Mouse (Mus musculus) forebrain, embryonic 10.5 days (tissue): ENCODE results near the gene Ambra1. TPM values are rescaled to one million over a fixed set of nuclear protein-coding genes. Genes with fewer than 3 reads are reported as not detected.

Experiments
- DNase-seq: peaks from one replicate; pipeline ENCODE4 v3.0.0-alpha.2; 2017; ENCODE audit warnings: low spot score; ENCODE audit errors: extremely low spot score
- H3K27ac ChIP-seq: fragments of 300-500 bp; sonication (generic); 2 replicates; pipeline ENCODE4 v1.5.1; 2016; ENCODE audit warnings: mild to moderate bottlenecking
- H3K27me3 ChIP-seq: fragments of 300-500 bp; sonication (generic); 2 replicates; pipeline ENCODE4 v1.6.1; 2016; ENCODE audit warnings: mild to moderate bottlenecking; ENCODE audit not compliant: poor library complexity, severe bottlenecking
- H3K36me3 ChIP-seq: fragments of 300-500 bp; sonication (generic); replicated peaks from 2 replicates; pipeline ENCODE4 v1.6.1; 2016; ENCODE audit warnings: mild to moderate bottlenecking, moderate library complexity
- H3K4me1 ChIP-seq: fragments of 300-500 bp; sonication (generic); 2 replicates; pipeline ENCODE4 v1.6.1; 2016
- H3K4me3 ChIP-seq: fragments of 300-500 bp; sonication (generic); 2 replicates; pipeline ENCODE4 v1.5.1; 2016; ENCODE audit warnings: mild to moderate bottlenecking, moderate library complexity
- H3K9me3 ChIP-seq: fragments of 300-500 bp; sonication (generic); 2 replicates; pipeline ENCODE4 v1.6.1; 2016; ENCODE audit warnings: mild to moderate bottlenecking, moderate library complexity
- WGBS: fragments of 180-500 bp; shearing (Covaris S2); methylation state at CpG from one replicate; pipeline ENCODE4 v1.1.7; 2016; 5-methylcytosine and 5-hydroxymethylcytosine counted together
- polyA plus RNA-seq: library from polyadenylated mRNA; unstranded; fragments of >200 nt; fragmentation: Nextera tagmentation; extraction: Ambion mirVana; gene quantifications from 2 replicates; pipeline ENCODE4 v1.2.1, GENCODE M21; 2016

The Ambra1 gene
- polyA plus RNA-seq, 1 experiment from 2014 or later: 23.2 TPM

DNA sequence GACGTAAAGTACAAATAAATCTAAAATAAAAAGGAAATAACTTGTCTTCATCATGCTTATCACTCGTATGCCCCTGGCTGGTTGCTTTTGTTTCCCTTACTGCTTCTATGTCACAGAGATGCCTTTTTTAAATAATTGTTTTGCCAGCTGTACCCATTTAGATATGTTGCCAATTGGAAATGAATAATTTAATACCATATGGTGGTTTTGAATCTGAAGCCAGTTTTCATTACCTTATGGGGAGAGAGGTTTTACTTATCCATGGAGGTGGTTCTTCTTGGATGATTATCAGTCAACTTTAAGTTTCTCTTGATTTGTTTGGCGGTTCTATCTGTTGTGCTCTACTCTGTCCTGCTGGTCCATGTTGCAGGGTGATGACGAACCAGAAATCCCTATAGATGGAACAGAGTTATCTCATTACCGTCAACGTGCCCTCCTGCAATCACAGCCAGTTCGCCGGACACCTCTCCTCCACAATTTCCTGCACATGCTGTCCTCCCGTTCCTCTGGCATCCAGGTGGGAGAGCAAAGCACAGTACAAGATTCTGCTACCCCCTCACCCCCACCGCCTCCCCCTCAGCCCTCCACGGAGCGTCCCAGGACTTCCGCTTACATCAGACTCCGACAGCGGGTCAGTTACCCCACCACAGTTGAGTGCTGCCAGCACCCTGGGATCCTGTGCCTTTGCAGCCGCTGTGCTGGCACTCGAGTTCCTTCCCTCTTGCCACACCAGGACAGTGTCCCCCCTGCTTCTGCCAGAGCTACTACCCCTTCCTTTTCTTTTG is 42.2 kb downstream of the Ambra1 start:
- Histone ChIP-seq H3K36me3 (peaks cover 69% of the 10 kb centered on the region), H3K4me1 (no peaks in the 10 kb centered on the region), H3K27me3 (no peaks in the 10 kb centered on the region), H3K9me3 (no peaks in the 10 kb centered on the region), H3K4me3 (no peak overlapping the region), H3K27ac (no peak overlapping the region)
- no peak for DNase-seq
- WGBS: 94% methylated on average over 17 of the region's 17 CpGs

DNA sequence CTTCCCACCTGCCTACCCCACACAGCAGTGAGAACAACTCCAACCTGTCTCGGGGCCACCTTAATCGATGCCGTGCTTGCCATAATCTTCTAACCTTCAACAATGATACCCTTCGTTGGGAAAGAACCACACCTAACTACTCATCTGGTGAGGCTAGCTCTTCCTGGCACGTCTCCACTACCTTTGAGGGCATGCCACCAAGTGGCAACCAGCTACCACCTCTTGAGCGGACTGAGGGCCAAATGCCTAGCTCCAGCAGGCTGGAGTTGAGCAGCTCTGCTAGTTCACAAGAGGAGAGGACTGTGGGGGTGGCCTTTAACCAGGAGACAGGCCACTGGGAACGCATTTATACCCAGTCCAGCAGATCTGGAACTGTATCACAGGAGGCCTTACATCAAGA is 43.4 kb downstream of the Ambra1 start:
- no peak for DNase-seq
- Histone ChIP-seq H3K9me3 (no peaks in the 10 kb centered on the region), H3K27ac (no peak overlapping the region), H3K4me3 (no peak overlapping the region), H3K4me1 (no peaks in the 10 kb centered on the region), H3K27me3 (no peaks in the 10 kb centered on the region), H3K36me3 (peaks cover 59% of the 10 kb centered on the region)
- WGBS: 94% methylated on average over 7 of the region's 7 CpGs

DNA sequence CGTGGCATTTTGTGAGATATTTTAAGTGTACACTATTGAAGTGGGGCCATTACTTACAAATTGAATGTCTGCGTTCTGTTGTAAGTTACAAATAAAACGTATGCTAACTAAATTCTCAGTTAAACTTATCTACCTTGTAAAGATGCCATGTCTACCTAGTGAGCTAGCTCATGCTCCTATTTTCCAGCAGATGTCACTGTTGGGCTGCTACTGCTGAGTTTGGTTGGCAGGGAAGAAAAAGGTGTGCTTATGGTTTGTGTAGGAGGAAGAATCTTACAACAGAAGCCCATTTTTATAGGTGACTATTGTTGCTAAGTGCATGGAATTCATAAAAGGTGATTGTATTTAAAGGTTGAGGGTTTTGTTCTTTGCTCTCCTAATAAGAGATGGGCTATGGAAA is 49.2 kb downstream of the Ambra1 start:
- peaks cover 13% of the 10 kb centered on the region for H3K36me3 ChIP-seq
- 75% methylated on average over 3 of the region's 3 CpGs for WGBS
- no peaks in the 10 kb centered on the region for H3K9me3 ChIP-seq
- no peaks in the 10 kb centered on the region for H3K4me1 ChIP-seq
- no peaks in the 10 kb centered on the region for H3K27me3 ChIP-seq
- DNase-seq: no peak
- H3K4me3 ChIP-seq: no peak overlapping the region
- no peak overlapping the region for H3K27ac ChIP-seq

DNA sequence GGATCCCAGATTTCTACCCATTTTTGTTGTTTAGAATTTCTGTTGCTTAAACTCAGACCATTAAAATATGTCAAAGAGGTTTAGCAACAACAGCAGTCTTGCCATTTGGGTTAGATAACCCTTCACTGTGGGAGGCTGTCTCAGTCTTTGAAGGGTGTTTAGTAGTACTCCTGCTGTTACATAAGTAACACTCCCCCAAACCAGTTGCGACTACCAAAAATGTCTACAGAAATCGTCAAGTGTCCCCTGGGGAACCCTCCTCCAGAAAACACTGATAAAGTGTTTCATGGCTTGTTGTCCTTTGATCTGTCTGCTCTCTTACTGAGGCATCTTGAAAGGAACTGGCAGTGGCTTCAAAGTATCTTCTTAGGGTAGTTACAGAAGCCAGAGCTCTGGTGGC is 61.7 kb downstream of the Ambra1 start:
- Histone ChIP-seq H3K4me1 (no peaks in the 10 kb centered on the region), H3K9me3 (no peaks in the 10 kb centered on the region), H3K27ac (no peak overlapping the region), H3K4me3 (no peak overlapping the region), H3K27me3 (no peaks in the 10 kb centered on the region), H3K36me3 (no peaks in the 10 kb centered on the region)
- 63% methylated on average over 2 of the region's 2 CpGs for WGBS
- no peak for DNase-seq

DNA sequence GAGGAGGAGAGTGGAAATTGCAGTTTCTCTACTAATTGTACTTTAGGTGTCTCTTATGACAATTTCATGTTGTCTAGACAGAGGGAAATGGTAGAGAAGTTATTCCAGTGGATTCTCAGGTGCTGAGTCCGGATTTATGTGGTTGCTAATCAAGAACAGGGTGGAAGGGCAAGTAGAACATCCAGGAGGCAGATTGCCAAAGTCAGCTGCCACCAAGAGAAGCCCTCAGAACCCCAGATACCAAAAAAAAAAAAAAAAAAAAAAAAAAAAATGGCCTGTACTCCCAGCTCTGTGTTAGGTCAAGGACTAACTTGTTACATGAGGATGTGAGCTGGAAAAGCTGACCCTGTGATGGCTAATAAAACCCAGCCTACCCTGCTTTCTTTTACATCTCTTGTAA is 62.4 kb downstream of the Ambra1 start:
- no peak overlapping the region for H3K4me3 ChIP-seq
- 86% methylated on average over 1 of the region's 1 CpGs for WGBS
- no peak for DNase-seq
- no peaks in the 10 kb centered on the region for H3K4me1 ChIP-seq
- no peak overlapping the region for H3K27ac ChIP-seq
- H3K9me3 ChIP-seq: no peaks in the 10 kb centered on the region
- H3K27me3 ChIP-seq: no peaks in the 10 kb centered on the region
- no peaks in the 10 kb centered on the region for H3K36me3 ChIP-seq

DNA sequence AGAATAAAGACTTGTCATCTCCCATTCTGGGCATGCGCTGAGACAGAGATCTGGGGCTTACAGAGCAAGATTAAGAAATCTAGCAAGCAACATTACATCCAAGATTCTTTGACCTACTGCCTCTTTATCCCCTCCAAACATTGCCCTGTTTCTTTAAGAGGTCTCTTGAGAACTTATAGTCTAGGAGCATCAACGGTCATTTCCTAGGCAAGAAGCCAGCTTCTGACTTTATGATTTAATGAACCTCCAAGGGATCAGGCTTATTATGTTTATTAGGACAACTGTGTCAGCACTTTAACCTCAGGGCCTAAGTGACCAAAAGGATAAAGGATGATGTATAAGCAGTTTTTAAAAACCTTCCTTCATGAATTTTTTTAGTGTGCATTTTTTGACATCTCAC is 64.5 kb downstream of the Ambra1 start:
- 89% methylated on average over 2 of the region's 2 CpGs for WGBS
- no peak for DNase-seq
- H3K36me3 ChIP-seq: no peaks in the 10 kb centered on the region
- no peaks in the 10 kb centered on the region for H3K27me3 ChIP-seq
- H3K4me1 ChIP-seq: no peaks in the 10 kb centered on the region
- no peak overlapping the region for H3K4me3 ChIP-seq
- H3K27ac ChIP-seq: no peak overlapping the region
- no peaks in the 10 kb centered on the region for H3K9me3 ChIP-seq

DNA sequence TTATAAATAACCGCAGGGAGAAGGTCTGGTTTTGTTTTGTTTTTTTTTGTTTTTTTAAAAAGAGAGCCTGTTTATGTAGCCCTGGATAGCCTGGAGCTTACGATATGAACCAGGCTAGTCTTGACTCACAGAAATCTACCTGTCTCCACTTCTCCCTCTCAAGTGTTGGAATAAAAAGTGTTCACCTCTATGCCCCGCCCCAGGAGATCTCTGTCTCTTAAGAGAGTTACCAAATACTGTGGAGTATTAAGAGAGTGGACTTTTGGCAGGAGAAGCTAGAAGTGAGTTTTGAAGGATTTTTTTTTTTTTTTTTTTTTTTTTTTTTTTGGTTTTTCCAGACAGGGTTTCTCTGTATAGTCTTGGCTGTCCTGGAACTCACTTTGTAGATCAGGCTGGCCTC is 65.2 kb downstream of the Ambra1 start:
- 93% methylated on average over 3 of the region's 3 CpGs for WGBS
- no peaks in the 10 kb centered on the region for H3K4me1 ChIP-seq
- H3K27me3 ChIP-seq: no peaks in the 10 kb centered on the region
- H3K4me3 ChIP-seq: no peak overlapping the region
- no peaks in the 10 kb centered on the region for H3K9me3 ChIP-seq
- no peak for DNase-seq
- no peak overlapping the region for H3K27ac ChIP-seq
- no peaks in the 10 kb centered on the region for H3K36me3 ChIP-seq

DNA sequence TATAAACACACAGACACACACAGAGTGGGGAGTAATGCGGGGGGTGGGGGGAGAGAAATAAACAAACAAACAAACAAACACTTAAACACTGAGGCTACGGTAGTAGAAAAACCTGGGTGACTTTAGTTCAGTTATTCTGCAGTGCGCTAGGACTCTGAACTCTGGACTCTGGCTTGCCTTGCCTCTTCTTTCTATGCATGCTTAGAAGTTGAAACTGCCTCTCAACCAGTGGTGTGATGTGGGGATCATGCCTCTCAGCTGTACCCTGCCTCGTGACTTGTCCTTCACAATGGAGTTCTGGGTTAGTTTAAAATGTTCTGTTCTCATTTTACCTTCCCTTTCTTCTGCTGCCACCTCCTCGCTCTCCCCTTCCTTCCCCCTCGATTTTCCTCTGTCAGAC is 81.5 kb downstream of the Ambra1 start:
- H3K9me3 ChIP-seq: no peaks in the 10 kb centered on the region
- peaks cover 44% of the 10 kb centered on the region for H3K36me3 ChIP-seq
- no peak for DNase-seq
- H3K27ac ChIP-seq: no peak overlapping the region
- H3K4me3 ChIP-seq: no peak overlapping the region
- H3K4me1 ChIP-seq: no peaks in the 10 kb centered on the region
- WGBS: 92% methylated on average over 6 of the region's 6 CpGs
- H3K27me3 ChIP-seq: no peaks in the 10 kb centered on the region

DNA sequence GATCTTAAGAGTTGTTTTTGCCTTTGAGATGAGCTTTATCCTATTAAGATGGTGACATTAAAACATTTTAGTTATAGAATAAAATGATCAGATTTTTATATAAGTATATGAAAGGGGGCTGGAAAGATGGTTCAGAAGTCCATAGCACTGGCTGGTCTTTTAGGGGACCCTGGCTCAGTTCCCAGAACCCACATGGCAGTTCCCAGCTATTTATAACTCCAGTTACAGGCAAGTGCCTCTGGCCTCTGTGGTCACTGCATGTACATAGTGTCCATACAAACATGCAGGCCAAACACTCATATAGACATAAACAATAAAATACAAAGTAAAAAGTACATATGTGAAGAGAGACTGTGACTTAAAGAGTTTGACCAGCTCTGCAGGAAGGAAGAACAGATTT is 86.8 kb downstream of the Ambra1 start:
- Histone ChIP-seq H3K4me1 (no peaks in the 10 kb centered on the region), H3K4me3 (no peak overlapping the region), H3K27me3 (no peaks in the 10 kb centered on the region), H3K27ac (no peak overlapping the region), H3K36me3 (peaks cover 23% of the 10 kb centered on the region), H3K9me3 (no peaks in the 10 kb centered on the region)
- DNase-seq: no peak

DNA sequence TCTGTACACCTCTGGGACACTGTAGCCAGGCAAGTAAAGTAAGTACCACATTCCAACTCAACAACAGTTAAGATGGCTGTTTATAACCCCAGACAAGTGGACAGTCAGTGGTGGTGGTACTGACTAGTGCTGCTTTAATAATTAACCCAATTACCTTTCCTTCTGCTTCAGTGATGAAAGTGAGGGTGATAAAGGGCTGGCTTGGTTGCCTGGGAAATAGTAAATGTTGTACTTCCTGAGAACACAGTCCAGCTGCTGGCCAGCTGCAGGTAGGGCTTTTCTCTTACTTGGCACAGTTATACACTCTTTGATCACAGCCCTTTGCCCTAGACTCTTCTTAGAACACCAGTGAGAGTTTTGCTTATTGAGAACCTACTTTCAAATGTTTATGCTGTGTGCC is 102.3 kb downstream of the Ambra1 start:
- no peaks in the 10 kb centered on the region for H3K9me3 ChIP-seq
- no peaks in the 10 kb centered on the region for H3K27me3 ChIP-seq
- H3K4me1 ChIP-seq: peaks cover 4% of the 10 kb centered on the region; the same call in 1 of the 2 replicates
- H3K36me3 ChIP-seq: peaks cover 5% of the 10 kb centered on the region; the same call in 1 of the 2 replicates
- H3K4me3 ChIP-seq: no peak overlapping the region
- no peak overlapping the region for H3K27ac ChIP-seq
- DNase-seq: no peak

DNA sequence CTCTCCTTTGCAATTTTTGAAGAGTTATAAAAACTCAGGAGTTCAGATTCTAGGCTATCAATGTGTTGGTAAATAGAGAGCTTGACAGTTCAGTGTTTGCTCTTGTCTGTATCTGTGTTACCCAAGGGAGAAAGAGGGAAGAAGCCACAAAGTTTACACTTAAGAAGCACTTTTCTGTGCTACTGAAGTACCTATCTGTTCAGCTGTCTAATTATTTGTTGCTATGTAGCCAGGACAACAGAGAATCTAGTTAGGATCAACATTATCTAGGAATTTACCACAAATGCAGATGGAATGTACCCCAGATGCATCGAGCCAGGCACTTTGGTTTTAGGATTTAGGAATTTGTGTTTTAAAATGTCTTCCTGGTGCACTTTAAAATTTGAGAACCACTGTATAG is 104.3 kb downstream of the Ambra1 start:
- 87% methylated on average over 1 of the region's 1 CpGs for WGBS
- H3K4me1 ChIP-seq: peaks cover 4% of the 10 kb centered on the region; the same call in 1 of the 2 replicates

DNA sequence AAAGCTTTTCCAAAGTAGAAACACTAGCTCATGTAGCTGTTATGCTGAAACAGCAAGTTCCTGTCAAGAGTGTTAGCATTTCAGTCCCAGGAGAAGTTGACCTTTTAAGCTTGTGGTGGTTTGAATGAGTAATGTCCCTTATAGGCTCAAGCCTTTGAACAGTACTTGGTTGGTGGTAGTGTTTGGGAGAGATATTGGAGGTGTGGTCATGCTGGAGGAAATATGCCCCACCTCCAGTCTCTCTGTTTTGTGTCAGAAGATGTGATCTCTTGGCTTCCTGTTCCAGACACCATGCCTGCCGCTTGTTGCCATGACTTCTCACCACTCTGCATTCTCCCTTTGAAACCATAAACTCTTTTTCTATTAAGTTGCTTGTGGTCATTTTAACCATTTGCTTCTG is 105.1 kb downstream of the Ambra1 start:
- Histone ChIP-seq H3K4me3 (no peak overlapping the region), H3K9me3 (no peaks in the 10 kb centered on the region), H3K36me3 (peaks cover 2% of the 10 kb centered on the region; the same call in 1 of the 2 replicates), H3K27me3 (no peaks in the 10 kb centered on the region), H3K27ac (no peak overlapping the region), H3K4me1 (peaks cover 4% of the 10 kb centered on the region; the same call in 1 of the 2 replicates)
- DNase-seq: no peak
- 88% methylated on average over 1 of the region's 1 CpGs for WGBS

More for the DNA sequence above, 104.3 kb downstream of the Ambra1 start:
- no peak for DNase-seq
- no peaks in the 10 kb centered on the region for H3K27me3 ChIP-seq
- H3K27ac ChIP-seq: no peak overlapping the region
- no peaks in the 10 kb centered on the region for H3K9me3 ChIP-seq
- H3K36me3 ChIP-seq: peaks cover 2% of the 10 kb centered on the region; the same call in 1 of the 2 replicates
- no peak overlapping the region for H3K4me3 ChIP-seq

DNA sequence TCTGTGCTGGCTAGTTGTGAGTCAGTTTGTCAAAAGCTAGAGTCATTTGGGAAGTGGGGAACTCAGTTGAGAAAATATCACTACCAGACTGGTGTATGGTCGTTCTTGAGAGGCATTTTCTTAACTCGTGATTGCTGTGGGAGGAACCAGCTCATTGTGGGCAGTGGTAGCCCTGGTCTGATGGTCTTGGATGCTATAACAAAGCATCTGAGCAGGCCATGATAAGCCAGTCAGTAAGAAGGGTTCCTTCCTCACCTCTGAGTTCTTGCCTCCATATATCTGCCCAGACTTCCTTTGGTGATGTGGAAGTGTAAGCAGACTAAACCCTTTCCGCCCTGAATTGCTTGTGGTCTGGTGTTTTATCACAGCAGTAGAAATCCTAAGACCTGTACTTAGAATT is 105.7 kb downstream of the Ambra1 start:
- H3K4me3 ChIP-seq: no peak overlapping the region
- 89% methylated on average over 3 of the region's 3 CpGs for WGBS
- no peaks in the 10 kb centered on the region for H3K9me3 ChIP-seq
- no peak overlapping the region for H3K27ac ChIP-seq
- H3K4me1 ChIP-seq: peaks cover 4% of the 10 kb centered on the region; the same call in 1 of the 2 replicates
- peaks cover 2% of the 10 kb centered on the region; the same call in 1 of the 2 replicates for H3K36me3 ChIP-seq
- H3K27me3 ChIP-seq: no peaks in the 10 kb centered on the region
- DNase-seq: no peak
